Mouse (Mus musculus): ENCODE results near the gene Il6. TPM values are rescaled to one million over a fixed set of nuclear protein-coding genes. Genes with fewer than 3 reads are reported as not detected.
"Not testable (repeated sequence)": the region's sequence is repeated elsewhere in the genome, so short reads cannot be mapped to it uniquely, and the experiment has no call there.

Il6 gene
- polyA plus RNA-seq (2016; fragmentation: Nextera tagmentation; extraction: Ambion mirVana) = not detected in 2 replicates

DNA sequence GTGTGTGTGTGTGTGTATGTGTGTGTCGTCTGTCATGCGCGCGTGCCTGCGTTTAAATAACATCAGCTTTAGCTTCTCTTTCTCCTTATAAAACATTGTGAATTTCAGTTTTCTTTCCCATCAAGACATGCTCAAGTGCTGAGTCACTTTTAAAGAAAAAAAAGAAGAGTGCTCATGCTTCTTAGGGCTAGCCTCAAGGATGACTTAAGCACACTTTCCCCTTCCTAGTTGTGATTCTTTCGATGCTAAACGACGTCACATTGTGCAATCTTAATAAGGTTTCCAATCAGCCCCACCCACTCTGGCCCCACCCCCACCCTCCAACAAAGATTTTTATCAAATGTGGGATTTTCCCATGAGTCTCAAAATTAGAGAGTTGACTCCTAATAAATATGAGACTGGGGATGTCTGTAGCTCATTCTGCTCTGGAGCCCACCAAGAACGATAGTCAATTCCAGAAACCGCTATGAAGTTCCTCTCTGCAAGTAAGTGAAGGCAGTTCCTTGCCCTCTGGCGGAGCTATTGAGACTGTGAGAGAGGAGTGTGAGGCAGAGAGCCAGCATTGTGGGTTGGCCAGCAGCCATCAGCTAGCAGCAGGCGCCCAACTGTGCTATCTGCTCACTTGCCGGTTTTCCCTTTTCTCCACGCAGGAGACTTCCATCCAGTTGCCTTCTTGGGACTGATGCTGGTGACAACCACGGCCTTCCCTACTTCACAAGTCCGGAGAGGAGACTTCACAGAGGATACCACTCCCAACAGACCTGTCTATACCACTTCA lies at the start of gene Il6:
Gene Il6 (plus strand): TSS at position 389 of the 778 bp plus-strand sequence.
- Histone ChIP-seq H3K9me3 (no peaks in the 10 kb centered on the region), H3K4me1 (no peaks in the 10 kb centered on the region), H3K27ac (replicated peaks) (no peak within 1 kb of the TSS), H3K36me3 (replicated peaks) (no peaks in the 10 kb centered on the region), H3K4me3 (no peak within 1 kb of the TSS), H3K27me3 (replicated peaks; ENCODE audit: low read depth, poor library complexity, severe bottlenecking) (no peaks in the 10 kb centered on the region)
- 79% methylated on average over 16 of the region's 16 CpGs for WGBS
- no peak for DNase-seq (ENCODE audit: low spot score)

GRCm38 (mm10) chr5:29963488-29963887 lies 49.4 kb upstream of the Il6 start:
- no peaks in the 10 kb centered on the region for H3K4me1 ChIP-seq
- no peak overlapping the region for H3K27ac ChIP-seq (replicated peaks)
- H3K4me3 ChIP-seq = no peak overlapping the region
- DNase-seq (ENCODE audit: low spot score) = no peak
- H3K36me3 ChIP-seq (replicated peaks) = no peaks in the 10 kb centered on the region
- no peaks in the 10 kb centered on the region for H3K9me3 ChIP-seq
- whole genome bisulfite sequencing = 83% methylated on average over 1 of the region's 1 CpGs
- H3K27me3 ChIP-seq (replicated peaks; ENCODE audit: low read depth, poor library complexity, severe bottlenecking) = no peaks in the 10 kb centered on the region

DNA sequence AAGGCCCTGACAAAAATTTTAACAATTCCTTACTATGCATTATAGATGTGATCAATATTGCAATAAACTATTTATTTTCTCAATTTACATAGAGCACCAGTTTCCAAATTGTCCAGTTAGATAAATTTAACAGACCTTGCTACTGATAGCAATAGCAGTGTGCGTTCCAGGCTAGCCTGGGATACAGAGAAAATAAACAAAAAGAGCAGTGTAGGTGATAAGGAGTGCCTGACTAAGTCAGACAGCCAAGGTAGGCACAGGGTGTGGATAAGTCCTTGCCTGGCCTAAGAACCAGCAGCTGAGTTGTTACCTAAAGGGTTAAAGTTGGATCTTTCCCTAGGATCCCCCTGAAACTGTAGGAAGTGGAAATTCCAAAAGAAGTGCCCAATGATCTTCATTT lies 42.7 kb upstream of the Il6 start:
- Histone ChIP-seq H3K27me3 (replicated peaks; ENCODE audit: low read depth, poor library complexity, severe bottlenecking) (no peaks in the 10 kb centered on the region), H3K4me1 (no peaks in the 10 kb centered on the region), H3K27ac (replicated peaks) (no peak overlapping the region), H3K9me3 (no peaks in the 10 kb centered on the region), H3K36me3 (replicated peaks) (no peaks in the 10 kb centered on the region), H3K4me3 (no peak overlapping the region)
- 74% methylated on average over 1 of the region's 1 CpGs for WGBS
- DNase-seq (ENCODE audit: low spot score) = no peak

GRCm38 (mm10) chr5:29972796-29973195 lies 40.1 kb upstream of the Il6 start:
- no peaks in the 10 kb centered on the region for H3K27me3 ChIP-seq (replicated peaks; ENCODE audit: low read depth, poor library complexity, severe bottlenecking)
- WGBS = 92% methylated on average over 5 of the region's 5 CpGs
- no peaks in the 10 kb centered on the region for H3K9me3 ChIP-seq
- no peak overlapping the region for H3K4me3 ChIP-seq
- H3K4me1 ChIP-seq = no peaks in the 10 kb centered on the region
- H3K36me3 ChIP-seq (replicated peaks) = no peaks in the 10 kb centered on the region
- no peak for DNase-seq (ENCODE audit: low spot score)
- H3K27ac ChIP-seq (replicated peaks) = no peak overlapping the region

GRCm38 (mm10) chr5:29973533-29973932 lies 39.4 kb upstream of the Il6 start:
- Histone ChIP-seq H3K4me1 (no peaks in the 10 kb centered on the region), H3K36me3 (replicated peaks) (no peaks in the 10 kb centered on the region), H3K4me3 (no peak overlapping the region), H3K27me3 (replicated peaks; ENCODE audit: low read depth, poor library complexity, severe bottlenecking) (no peaks in the 10 kb centered on the region), H3K9me3 (no peaks in the 10 kb centered on the region), H3K27ac (replicated peaks) (no peak overlapping the region)
- DNase-seq (ENCODE audit: low spot score) = no peak
- 87% methylated on average over 1 of the region's 1 CpGs for WGBS

- Histone ChIP-seq H3K27ac (replicated peaks) (no peak overlapping the region), H3K36me3 (replicated peaks) (no peaks in the 10 kb centered on the region), H3K27me3 (replicated peaks; ENCODE audit: low read depth, poor library complexity, severe bottlenecking) (no peaks in the 10 kb centered on the region), H3K4me3 (no peak overlapping the region), H3K9me3 (no peaks in the 10 kb centered on the region), H3K4me1 (no peaks in the 10 kb centered on the region)
- no peak for DNase-seq (ENCODE audit: low spot score)
Measured at GRCm38 (mm10) chr5:29974115-29974514, 38.8 kb upstream of the Il6 start.

- Histone ChIP-seq H3K4me1 (no peaks in the 10 kb centered on the region), H3K27me3 (replicated peaks; ENCODE audit: low read depth, poor library complexity, severe bottlenecking) (no peaks in the 10 kb centered on the region), H3K27ac (replicated peaks) (no peak overlapping the region), H3K4me3 (no peak overlapping the region), H3K36me3 (replicated peaks) (no peaks in the 10 kb centered on the region), H3K9me3 (no peaks in the 10 kb centered on the region)
- WGBS = 97% methylated on average over 1 of the region's 1 CpGs
- DNase-seq (ENCODE audit: low spot score) = no peak
Measured at GRCm38 (mm10) chr5:29993583-29993982, 19.3 kb upstream of the Il6 start.

DNA sequence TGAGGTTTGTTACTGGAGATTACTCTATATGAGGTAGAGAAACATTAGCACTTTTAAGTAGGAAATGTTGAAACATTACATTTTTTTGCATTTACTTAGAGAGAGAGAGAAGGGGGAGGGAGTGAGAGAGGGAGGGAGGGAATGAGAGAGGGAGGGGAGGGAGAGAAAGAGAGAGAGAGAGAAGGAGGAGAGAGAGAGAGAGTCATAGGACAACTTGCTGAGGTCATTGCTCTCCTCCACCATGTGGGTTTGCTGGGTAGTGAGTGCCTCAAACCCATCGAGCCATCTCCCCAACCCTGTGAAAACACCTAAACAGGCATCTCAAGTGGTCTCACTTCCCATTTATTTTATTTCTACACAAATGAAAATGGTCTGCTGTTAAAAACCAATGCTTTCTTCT lies 18.6 kb upstream of the Il6 start:
- no peak for DNase-seq (ENCODE audit: low spot score)

DNA sequence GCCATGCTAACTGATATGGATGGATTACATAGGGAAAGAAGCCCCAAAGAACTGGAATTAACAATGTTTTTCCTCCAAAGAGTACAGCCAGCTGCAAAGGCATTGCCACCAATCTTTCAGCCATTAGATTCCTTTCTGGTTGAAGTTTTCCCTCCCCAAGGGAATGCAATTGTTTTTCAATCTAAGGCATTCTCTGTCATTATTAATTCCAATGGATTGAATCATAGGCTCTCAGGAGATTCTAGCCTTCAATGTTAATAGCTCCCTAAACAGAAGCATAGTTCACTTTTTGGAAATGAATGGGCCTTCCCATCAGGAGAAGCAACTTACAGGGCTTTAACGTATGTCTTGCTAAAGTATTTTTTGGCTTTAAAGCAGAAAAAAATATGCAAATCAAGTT lies 15.6 kb upstream of the Il6 start:
- H3K9me3 ChIP-seq = no peaks in the 10 kb centered on the region
- 90% methylated on average over 1 of the region's 1 CpGs for WGBS
- H3K36me3 ChIP-seq (replicated peaks) = no peaks in the 10 kb centered on the region
- H3K27me3 ChIP-seq (replicated peaks; ENCODE audit: low read depth, poor library complexity, severe bottlenecking) = no peaks in the 10 kb centered on the region
- no peak for DNase-seq (ENCODE audit: low spot score)
- no peak overlapping the region for H3K4me3 ChIP-seq
- H3K27ac ChIP-seq (replicated peaks) = no peak overlapping the region
- no peaks in the 10 kb centered on the region for H3K4me1 ChIP-seq

More for the DNA sequence above, 18.6 kb upstream of the Il6 start:
- Histone ChIP-seq H3K4me3 (no peak overlapping the region), H3K27ac (replicated peaks) (no peak overlapping the region), H3K4me1 (no peaks in the 10 kb centered on the region), H3K27me3 (replicated peaks; ENCODE audit: low read depth, poor library complexity, severe bottlenecking) (no peaks in the 10 kb centered on the region), H3K36me3 (replicated peaks) (no peaks in the 10 kb centered on the region), H3K9me3 (no peaks in the 10 kb centered on the region)
- 83% methylated on average over 1 of the region's 1 CpGs for WGBS

DNA sequence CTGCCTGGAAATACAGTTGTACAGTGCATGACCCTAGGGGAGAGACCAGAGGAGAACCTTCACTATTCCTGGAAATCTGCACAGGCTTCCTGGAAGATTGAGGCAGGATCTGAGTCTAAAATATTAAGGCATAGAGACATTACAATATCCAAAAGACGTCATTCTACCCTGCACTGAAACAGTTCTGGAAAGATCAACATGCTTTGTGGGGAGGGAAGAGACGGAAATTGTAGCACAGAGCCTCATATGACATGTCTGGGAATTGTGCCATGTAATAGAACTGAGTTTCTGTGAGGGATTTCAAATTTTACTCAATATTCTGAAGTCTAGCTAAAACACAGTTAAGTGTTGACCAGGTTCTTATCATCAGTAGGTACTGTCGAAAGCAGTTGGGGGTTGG lies 12.0 kb upstream of the Il6 start:
- H3K4me3 ChIP-seq = no peak overlapping the region
- H3K36me3 ChIP-seq (replicated peaks) = no peaks in the 10 kb centered on the region
- H3K27me3 ChIP-seq (replicated peaks; ENCODE audit: low read depth, poor library complexity, severe bottlenecking) = no peaks in the 10 kb centered on the region
- H3K4me1 ChIP-seq = no peaks in the 10 kb centered on the region
- DNase-seq (ENCODE audit: low spot score) = no peak
- no peaks in the 10 kb centered on the region for H3K9me3 ChIP-seq
- WGBS = 80% methylated on average over 3 of the region's 3 CpGs
- no peak overlapping the region for H3K27ac ChIP-seq (replicated peaks)

DNA sequence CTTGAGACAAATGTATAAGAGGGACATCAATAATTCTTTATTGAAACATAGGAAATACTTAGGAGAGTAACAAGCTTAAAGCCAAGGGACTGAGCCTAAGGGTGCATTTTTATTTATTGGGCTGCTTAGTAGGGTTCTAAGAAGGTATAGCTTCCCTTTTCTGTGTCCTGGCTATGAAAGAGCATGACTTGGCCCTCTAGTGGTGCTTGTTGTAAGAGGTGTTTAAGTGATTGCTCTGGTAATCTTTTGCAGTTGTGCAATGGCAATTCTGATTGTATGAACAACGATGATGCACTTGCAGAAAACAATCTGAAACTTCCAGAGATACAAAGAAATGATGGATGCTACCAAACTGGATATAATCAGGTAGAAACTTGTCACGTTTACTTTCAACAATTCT lies 1.7 kb downstream of the Il6 start:
- H3K36me3 ChIP-seq (replicated peaks) = no peaks in the 10 kb centered on the region
- H3K4me3 ChIP-seq = no peak overlapping the region
- no peak overlapping the region for H3K27ac ChIP-seq (replicated peaks)
- H3K27me3 ChIP-seq (replicated peaks; ENCODE audit: low read depth, poor library complexity, severe bottlenecking) = no peaks in the 10 kb centered on the region
- H3K9me3 ChIP-seq = no peaks in the 10 kb centered on the region
- H3K4me1 ChIP-seq = no peaks in the 10 kb centered on the region
- no peak for DNase-seq (ENCODE audit: low spot score)
- 66% methylated on average over 2 of the region's 2 CpGs for WGBS

GRCm38 (mm10) chr5:30035862-30036261 lies 22.9 kb downstream of the Il6 start:
- not testable (repeated sequence) for H3K4me1 ChIP-seq; H3K36me3 ChIP-seq (replicated peaks); DNase-seq (ENCODE audit: low spot score); H3K27me3 ChIP-seq (replicated peaks; ENCODE audit: low read depth, poor library complexity, severe bottlenecking); H3K4me3 ChIP-seq; H3K27ac ChIP-seq (replicated peaks); H3K9me3 ChIP-seq
- WGBS = 87% methylated on average over 4 of the region's 4 CpGs

GRCm38 (mm10) chr5:30037111-30037510 lies 24.2 kb downstream of the Il6 start:
- not testable (repeated sequence) for DNase-seq (ENCODE audit: low spot score); H3K27ac ChIP-seq (replicated peaks); H3K9me3 ChIP-seq; H3K27me3 ChIP-seq (replicated peaks; ENCODE audit: low read depth, poor library complexity, severe bottlenecking); H3K36me3 ChIP-seq (replicated peaks); H3K4me1 ChIP-seq; H3K4me3 ChIP-seq
- WGBS = 93% methylated on average over 2 of the region's 2 CpGs

Data from embryonic facial prominence, embryonic 10.5 days (tissue).